Mouse (Mus musculus): ENCODE data around the gene Bax. TPM values are rescaled to one million over a fixed set of nuclear protein-coding genes. Genes with fewer than 3 reads are reported as not detected.

Gene Bax
- total and polyA plus RNA-seq, 3 experiments = 195 to 273 (median 233) TPM

DNA sequence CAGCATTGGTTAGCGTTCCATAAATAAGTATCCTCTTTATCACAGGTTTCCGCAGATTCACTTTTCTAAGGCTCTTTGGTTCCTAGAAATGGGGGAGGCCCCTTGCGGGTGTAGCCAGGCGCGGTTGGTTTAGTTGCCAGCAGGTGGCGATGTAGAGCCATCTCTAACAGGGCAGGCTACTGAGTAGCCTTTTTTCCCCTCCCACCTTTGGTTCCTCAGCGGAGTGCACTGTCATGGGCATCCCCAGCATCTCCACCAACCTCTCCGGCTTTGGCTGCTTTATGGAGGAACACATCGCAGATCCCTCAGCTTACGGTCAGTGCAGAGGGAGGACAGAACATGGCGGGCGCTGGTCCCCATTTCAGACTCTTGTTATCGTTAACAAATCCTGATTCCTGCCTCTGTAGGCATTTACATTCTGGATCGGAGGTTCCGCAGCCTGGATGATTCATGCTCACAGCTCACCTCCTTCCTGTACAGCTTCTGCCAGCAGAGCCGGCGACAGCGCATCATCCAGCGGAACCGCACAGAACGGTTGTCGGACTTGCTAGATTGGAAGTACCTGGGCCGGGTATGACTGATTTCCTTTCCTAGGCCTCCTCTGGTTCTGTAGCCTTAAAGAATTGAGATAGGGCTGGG is 15.2 kb downstream of the Bax start:
- Histone ChIP-seq H3K4me2 (ENCODE audit: insufficient read depth, low read depth, poor library complexity, severe bottlenecking) (no peak overlapping the region), H3K27ac (ENCODE audit: insufficient read depth, low read depth) (no peak overlapping the region), H3K79me2 (replicated peaks; ENCODE audit: control insufficient read depth, extremely low read depth, insufficient read depth, poor library complexity, severe bottlenecking) (no peaks in the 10 kb centered on the region), H3K36me3 (replicated peaks in 1 of 2; ENCODE audit: control insufficient read depth in 1 of 2, insufficient read depth in 1 of 2, low read length in 1 of 2) (peaks cover 42 to 67% of the 10 kb centered on the region in 2 experiments), H3K9ac (ENCODE audit: insufficient read depth, low read depth) (no peak overlapping the region), H3K4me3 (replicated peaks in 1 of 3; ENCODE audit: low read depth in 2 of 3, low read length in 2 of 3, poor library complexity in 1 of 3) (no peak overlapping the region), H3K9me3 (replicated peaks; ENCODE audit: low read length) (no peaks in the 10 kb centered on the region), H3K4me1 (ENCODE audit: control insufficient read depth in 1 of 2, insufficient read depth in 2 of 2) (peaks cover 2 to 25% of the 10 kb centered on the region in 2 experiments), H3K27me3 (replicated peaks) (no peaks in the 10 kb centered on the region)
- TF ChIP-seq BHLHE40 (IDR thresholded peaks at IDR 0.05; ENCODE audit: low read depth, low read length) (no peak; the same call in 1 of the 2 replicates), CHD2 (IDR thresholded peaks at IDR 0.05; ENCODE audit: low read length) (no peak), ELF1 (IDR thresholded peaks at IDR 0.05; ENCODE audit: low read depth, low read length) (0 out of 2 replicates have a peak, but pooled peaks have one; percentile 16), E2F4 (IDR thresholded peaks at IDR 0.05; ENCODE audit: insufficient replicate concordance, low read depth, low read length) (no peak), JUN (IDR thresholded peaks at IDR 0.05; ENCODE audit: insufficient read depth, low read depth, low read length) (no peak), TBP (conservative IDR thresholded peaks at IDR 0.05; ENCODE audit: low read depth, low read length) (no peak), CTCF (conservative IDR thresholded peaks at IDR 0.05 in 1 of 2, IDR thresholded peaks at IDR 0.05 in 1 of 2; ENCODE audit: low read depth in 2 of 2, low read length in 2 of 2) (peak; percentile 73 to 90), POLR2AphosphoS2 (IDR thresholded peaks at IDR 0.05; ENCODE audit: low read depth, low read length) (no peak), EP300 (IDR thresholded peaks at IDR 0.05; ENCODE audit: low read length) (no peak), SIN3A (IDR thresholded peaks at IDR 0.05; ENCODE audit: low read length) (peak; percentile 39; the same call in 1 of the 2 replicates), MAX (IDR thresholded peaks at IDR 0.05; ENCODE audit: low read length) (no peak), NELFE (IDR thresholded peaks at IDR 0.05; ENCODE audit: low read depth, low read length) (no peak), GABPA (IDR thresholded peaks at IDR 0.05; ENCODE audit: insufficient replicate concordance, low read depth, low read length) (no peak), UBTF (IDR thresholded peaks at IDR 0.05; ENCODE audit: low read depth, low read length) (no peak), IRF4 (IDR thresholded peaks at IDR 0.05; ENCODE audit: low read depth, low read length) (peak; percentile 63; the same call in 1 of the 2 replicates), NRF1 (IDR thresholded peaks at IDR 0.05; ENCODE audit: low read depth, low read length) (no peak), TCF12 (IDR thresholded peaks at IDR 0.05; ENCODE audit: low read depth, low read length) (peak; percentile 19; the same call in 1 of the 2 replicates), ZNF384 (IDR thresholded peaks at IDR 0.05; ENCODE audit: low read depth, low read length) (no peak), RCOR1 (conservative IDR thresholded peaks at IDR 0.05; ENCODE audit: low read depth, low read length) (no peak), MEF2A (IDR thresholded peaks at IDR 0.05; ENCODE audit: borderline replicate concordance, low read depth, low read length) (peak; percentile 45; the same call in 1 of the 2 replicates), ETS1 (conservative IDR thresholded peaks at IDR 0.05; ENCODE audit: low read depth, low read length) (no peak), ZC3H11A (IDR thresholded peaks at IDR 0.05; ENCODE audit: low read depth, low read length) (no peak), RAD21 (IDR thresholded peaks at IDR 0.05; ENCODE audit: low read depth, low read length) (peak; percentile 75), JUND (conservative IDR thresholded peaks at IDR 0.05; ENCODE audit: low read depth, low read length) (no peak), MYC (IDR thresholded peaks at IDR 0.05; ENCODE audit: low read depth, low read length) (0 out of 2 replicates have a peak, but pooled peaks have one; percentile 43), USF2 (conservative IDR thresholded peaks at IDR 0.05; ENCODE audit: low read depth, low read length) (no peak), ZMIZ1 (IDR thresholded peaks at IDR 0.05; ENCODE audit: low read depth, low read length) (no peak), KAT2A (IDR thresholded peaks at IDR 0.05; ENCODE audit: insufficient replicate concordance, low read length) (no peak), MAZ (IDR thresholded peaks at IDR 0.05; ENCODE audit: low read depth, low read length) (no peak; the same call in 1 of the 2 replicates), CHD1 (IDR thresholded peaks at IDR 0.05; ENCODE audit: low read depth, low read length) (no peak), MAFK (IDR thresholded peaks at IDR 0.05; ENCODE audit: insufficient replicate concordance, low read length) (no peak), USF1 (IDR thresholded peaks at IDR 0.05; ENCODE audit: low read depth, low read length) (no peak), POLR2A (IDR thresholded peaks at IDR 0.05; ENCODE audit: low read depth, low read length) (no peak), HCFC1 (IDR thresholded peaks at IDR 0.05; ENCODE audit: low read depth, low read length) (no peak), MXI1 (IDR thresholded peaks at IDR 0.05; ENCODE audit: low read depth, low read length) (peak; percentile 53), ZKSCAN1 (IDR thresholded peaks at IDR 0.05; ENCODE audit: borderline replicate concordance, low read depth, low read length) (no peak), SMC3 (IDR thresholded peaks at IDR 0.05; ENCODE audit: low read depth, low read length) (peak; percentile 86), PAX5 (IDR thresholded peaks at IDR 0.05; ENCODE audit: low read length) (no peak)
- in situ Hi-C loops (cut with MboI; ENCODE audit: low pct_ligation_motif_present, low pct_unique_long_range_greater_than_20kb, low sequenced_read_pairs) = no loop called here
- peak; percentile 92 for DNase-seq (ENCODE audit: extremely low read depth)
- dilution Hi-C loops (cut with MboI; ENCODE audit: extremely low pct_ligation_motif_present, extremely low pct_unique_long_range_greater_than_20kb, low sequenced_read_pairs) = no loop called here
